Mouse (Mus musculus) hindbrain, embryonic 16.5 days (tissue): Measurements from ENCODE around the gene Micall2. TPM values are rescaled to one million over a fixed set of nuclear protein-coding genes. Genes with fewer than 3 reads are reported as not detected.

Experiments
- ATAC-seq: fragments of 200-750 bp; cut with Nextera tagmentation; 2 replicates; pipeline ENCODE4 v1.8.0; 2017; ENCODE audit warnings: moderate TSS enrichment, moderate library complexity
- H3K27ac ChIP-seq: fragments of 300-500 bp; sonication (generic); 2 replicates; pipeline ENCODE4 v1.5.1; 2014; ENCODE audit warnings: low read depth, mild to moderate bottlenecking, control low read depth, low read length, moderate library complexity
- H3K27me3 ChIP-seq: fragments of 300-500 bp; sonication (generic); replicated peaks from 2 replicates; pipeline ENCODE4 v1.6.1; 2014; ENCODE audit warnings: low read length; ENCODE audit not compliant: control insufficient read depth, insufficient read depth
- H3K36me3 ChIP-seq: fragments of 300-500 bp; sonication (generic); 2 replicates; pipeline ENCODE4 v1.6.1; 2014; ENCODE audit warnings: mild to moderate bottlenecking, low read length, moderate library complexity, mixed read lengths; ENCODE audit not compliant: control insufficient read depth, insufficient read depth
- H3K4me1 ChIP-seq: fragments of 300-500 bp; sonication (generic); 2 replicates; pipeline ENCODE4 v1.6.1; 2014; ENCODE audit warnings: low read depth, low read length; ENCODE audit not compliant: control insufficient read depth, insufficient read depth
- H3K4me2 ChIP-seq: fragments of 300-500 bp; sonication (generic); 2 replicates; pipeline ENCODE4 v1.6.1; 2014; ENCODE audit warnings: mild to moderate bottlenecking, low read length, control low read depth, moderate library complexity
- H3K4me3 ChIP-seq: fragments of 300-500 bp; sonication (generic); 2 replicates; pipeline ENCODE4 v1.5.1; 2014; ENCODE audit warnings: mild to moderate bottlenecking, low read length, control low read depth, moderate library complexity
- H3K9ac ChIP-seq: fragments of 300-500 bp; sonication (generic); 2 replicates; pipeline ENCODE4 v1.6.1; 2014; ENCODE audit warnings: low read depth, mild to moderate bottlenecking, control low read depth, low read length, moderate library complexity
- H3K9me3 ChIP-seq: fragments of 300-500 bp; sonication (generic); 2 replicates; pipeline ENCODE4 v1.6.1; 2014; ENCODE audit warnings: mild to moderate bottlenecking, low read length, moderate library complexity; ENCODE audit not compliant: control insufficient read depth
- WGBS: fragments of 180-500 bp; shearing (Covaris S2); extraction: QIAGEN DNeasy Blood & Tissue Kit; methylation state at CpG from one replicate; pipeline ENCODE4 v1.1.7; 2014; 5-methylcytosine and 5-hydroxymethylcytosine counted together
- polyA plus RNA-seq: library from polyadenylated mRNA; unstranded; fragments of >200 nt; fragmentation: Nextera tagmentation; extraction: Ambion mirVana; gene quantifications from 2 replicates; pipeline ENCODE4 v1.2.1, GENCODE M21; 2015

Gene Micall2
- polyA plus RNA-seq, 1 experiment from 2014 or later, result 12.3 TPM

DNA sequence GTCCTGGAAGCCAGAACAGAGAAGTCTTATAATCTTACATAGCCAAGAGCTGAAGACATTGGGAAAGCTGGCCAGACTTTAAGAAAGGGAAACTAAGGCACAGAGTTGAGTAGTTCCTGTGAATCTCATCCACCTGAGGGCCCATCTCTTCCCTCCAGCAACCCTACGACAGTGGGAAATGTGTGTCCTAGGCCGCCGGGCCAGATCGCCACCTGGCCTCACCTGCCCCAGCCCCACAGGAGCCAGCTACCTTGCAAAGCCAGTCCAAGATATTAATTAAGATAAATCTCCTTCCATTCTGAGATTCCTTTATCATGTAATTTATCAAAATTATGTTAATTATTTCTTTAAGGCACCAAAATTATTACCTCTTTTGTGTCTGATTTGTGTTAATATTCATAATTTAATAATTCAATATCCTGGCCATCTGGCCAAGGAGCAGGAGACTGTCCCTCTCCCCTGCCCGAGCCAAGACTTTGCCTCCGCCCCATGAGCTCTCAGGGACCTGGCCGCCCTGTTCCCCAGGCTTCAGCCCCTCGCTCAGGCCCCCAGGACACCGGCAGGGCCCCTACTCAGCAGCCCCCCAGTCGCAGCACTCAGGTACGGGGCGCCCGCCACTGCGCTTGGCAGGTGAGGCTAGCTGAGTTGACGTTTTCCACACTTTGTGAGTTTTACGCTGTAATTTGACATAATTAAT lies 41.7 kb downstream of the Micall2 start:
- no peaks in the 10 kb centered on the region for H3K27me3 ChIP-seq
- H3K36me3 ChIP-seq, result no peaks in the 10 kb centered on the region
- ATAC-seq, result peak; percentile 70
- no peak overlapping the region for H3K9ac ChIP-seq
- H3K4me1 ChIP-seq, result peaks cover 6% of the 10 kb centered on the region
- no peak overlapping the region for H3K27ac ChIP-seq
- 43% methylated on average over 16 of the region's 16 CpGs for WGBS
- H3K4me3 ChIP-seq, result no peak overlapping the region
- H3K9me3 ChIP-seq, result no peaks in the 10 kb centered on the region
- H3K4me2 ChIP-seq, result peak overlapping the region; percentile 34

DNA sequence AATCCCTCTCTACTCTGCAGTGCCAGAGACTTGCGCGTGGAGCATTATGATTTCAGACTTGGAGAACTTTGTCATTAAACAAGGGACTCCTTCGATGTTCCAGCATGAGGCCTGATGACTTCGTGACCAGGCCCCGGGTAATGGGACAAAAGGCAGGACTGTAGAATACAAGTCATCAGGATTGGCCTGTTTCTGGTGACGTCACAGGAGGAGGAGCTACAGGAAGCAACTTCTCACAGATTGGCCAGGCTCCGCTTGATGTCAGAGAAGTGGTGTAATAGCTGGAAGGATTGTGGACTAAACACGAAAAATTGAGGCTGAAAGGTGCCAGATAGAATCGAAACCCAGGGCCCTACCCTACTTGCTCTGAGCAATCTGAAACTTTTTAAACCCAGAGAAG lies 45.3 kb downstream of the Micall2 start:
- Histone ChIP-seq H3K4me1 (peaks cover 11% of the 10 kb centered on the region), H3K36me3 (no peaks in the 10 kb centered on the region), H3K27ac (no peak overlapping the region), H3K4me3 (no peak overlapping the region), H3K9ac (no peak overlapping the region), H3K27me3 (peaks cover 6% of the 10 kb centered on the region), H3K9me3 (no peaks in the 10 kb centered on the region), H3K4me2 (no peak overlapping the region)
- no peak for ATAC-seq
- WGBS, result 80% methylated on average over 9 of the region's 9 CpGs

DNA sequence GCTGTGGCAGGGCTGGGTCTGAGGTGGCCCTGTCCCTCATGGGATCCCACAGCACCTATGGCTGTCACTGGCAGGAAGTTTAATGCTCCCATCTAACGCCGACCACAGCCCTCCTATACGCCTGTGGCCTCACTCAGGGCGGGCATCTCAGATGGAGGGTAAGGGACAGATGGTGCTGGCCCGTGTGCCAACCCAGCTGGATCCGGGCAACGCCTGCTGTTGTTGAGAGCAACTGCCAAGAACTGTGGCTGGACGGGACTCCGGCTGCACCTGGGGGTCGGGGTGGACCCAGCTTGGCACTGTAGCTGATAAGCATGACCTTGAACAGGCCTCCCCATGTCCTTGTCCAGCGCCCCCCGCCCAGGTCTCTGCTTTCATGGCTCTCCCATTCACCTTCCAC lies 47.8 kb downstream of the Micall2 start:
- Histone ChIP-seq H3K27me3 (peaks cover 12% of the 10 kb centered on the region), H3K4me3 (no peak overlapping the region), H3K9ac (no peak overlapping the region), H3K4me1 (peaks cover 5% of the 10 kb centered on the region), H3K36me3 (no peaks in the 10 kb centered on the region), H3K9me3 (no peaks in the 10 kb centered on the region), H3K4me2 (no peak overlapping the region), H3K27ac (no peak overlapping the region)
- ATAC-seq, result peak; percentile 21
- WGBS, result 69% methylated on average over 12 of the region's 12 CpGs

DNA sequence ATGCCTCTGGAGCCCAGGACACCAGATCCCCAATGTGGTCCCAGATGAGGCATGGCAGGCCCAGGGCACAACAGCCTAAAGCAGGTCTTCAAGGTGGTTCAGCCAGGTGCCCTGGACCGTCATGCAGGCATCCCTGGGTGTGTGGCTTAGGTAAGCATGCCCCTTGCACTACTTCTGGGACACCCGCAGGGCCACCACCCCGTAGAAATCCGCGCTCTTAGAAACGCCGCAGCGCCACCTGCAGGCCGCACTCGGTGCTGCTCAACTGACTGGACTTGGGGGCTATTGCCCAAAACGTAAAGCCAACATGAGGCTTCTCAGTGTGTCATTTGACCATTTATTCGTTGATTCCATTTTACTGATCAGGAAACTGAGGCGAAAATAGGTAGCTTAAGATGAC lies 48.5 kb downstream of the Micall2 start:
- Histone ChIP-seq H3K27me3 (peaks cover 12% of the 10 kb centered on the region), H3K4me2 (no peak overlapping the region), H3K36me3 (no peaks in the 10 kb centered on the region), H3K4me1 (peaks cover 6% of the 10 kb centered on the region), H3K4me3 (no peak overlapping the region), H3K9ac (no peak overlapping the region), H3K27ac (no peak overlapping the region), H3K9me3 (no peaks in the 10 kb centered on the region)
- no peak for ATAC-seq
- WGBS, result 6% methylated on average over 13 of the region's 13 CpGs

DNA sequence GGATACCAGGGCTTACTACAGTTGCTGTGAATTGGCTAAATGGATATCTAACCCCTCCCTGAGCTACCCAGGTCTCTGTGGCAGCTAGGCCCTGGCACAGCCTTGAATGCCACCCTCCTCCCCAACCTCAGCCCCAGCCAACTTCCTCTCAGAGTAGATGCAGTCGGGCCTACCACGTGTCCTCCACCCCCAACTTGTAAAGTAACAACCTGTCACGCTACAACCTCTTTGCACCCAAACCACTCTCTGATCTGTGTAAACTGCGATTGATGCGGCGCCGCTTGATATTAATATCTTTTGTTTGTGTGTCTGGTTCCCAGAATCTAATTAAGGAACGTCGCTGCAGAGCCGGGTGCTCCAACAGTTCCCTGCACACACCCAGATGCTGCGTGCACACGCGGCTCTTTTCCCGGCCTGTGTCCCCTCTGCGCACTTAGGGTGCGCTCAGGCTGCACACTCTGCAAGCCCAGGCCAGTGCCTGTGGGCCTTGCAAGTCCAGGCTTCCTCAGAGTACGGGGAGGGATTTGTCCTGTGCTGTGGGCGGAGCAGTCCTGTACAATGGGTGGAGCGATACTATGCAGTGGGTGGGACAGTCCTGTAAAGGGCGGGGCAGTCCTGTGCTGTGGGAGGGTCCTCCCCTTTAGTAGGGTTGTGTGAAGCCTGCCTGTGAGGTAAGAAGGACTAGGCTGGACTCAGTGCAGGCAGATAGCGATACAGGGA lies 49.4 kb downstream of the Micall2 start:
- Histone ChIP-seq H3K4me1 (peaks cover 11% of the 10 kb centered on the region), H3K36me3 (no peaks in the 10 kb centered on the region), H3K4me3 (no peak overlapping the region), H3K9me3 (no peaks in the 10 kb centered on the region), H3K4me2 (no peak overlapping the region), H3K27me3 (peaks cover 12% of the 10 kb centered on the region), H3K27ac (no peak overlapping the region), H3K9ac (no peak overlapping the region)
- WGBS, result 25% methylated on average over 21 of the region's 21 CpGs
- peak; percentile 66 for ATAC-seq

DNA sequence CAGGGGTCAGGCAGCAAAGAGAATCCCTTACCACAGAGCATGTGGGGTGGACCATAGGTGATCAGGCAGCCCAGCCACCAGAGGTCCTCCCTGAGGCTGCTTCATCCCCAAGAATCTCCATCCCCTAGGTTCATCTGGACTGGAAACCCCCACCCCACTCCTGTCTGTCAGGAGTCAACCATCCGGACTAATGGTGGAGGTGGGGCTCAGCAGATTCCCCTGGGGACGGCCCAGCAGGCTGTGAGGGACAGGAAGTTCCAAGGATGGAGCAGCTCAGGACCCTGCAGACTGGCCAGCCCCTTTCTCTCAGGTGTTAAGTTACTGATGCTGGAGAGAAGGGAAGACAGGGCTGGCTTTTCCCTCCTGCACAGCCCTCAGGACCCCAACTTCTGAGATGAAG lies 52.9 kb downstream of the Micall2 start:
- Histone ChIP-seq H3K27ac (no peak overlapping the region), H3K4me2 (no peak overlapping the region), H3K9ac (no peak overlapping the region), H3K27me3 (peaks cover 17% of the 10 kb centered on the region), H3K36me3 (no peaks in the 10 kb centered on the region), H3K9me3 (no peaks in the 10 kb centered on the region; the same call in 1 of the 2 replicates), H3K4me3 (no peak overlapping the region), H3K4me1 (peaks cover 16% of the 10 kb centered on the region)
- WGBS, result 3% methylated on average over 2 of the region's 2 CpGs
- no peak for ATAC-seq

DNA sequence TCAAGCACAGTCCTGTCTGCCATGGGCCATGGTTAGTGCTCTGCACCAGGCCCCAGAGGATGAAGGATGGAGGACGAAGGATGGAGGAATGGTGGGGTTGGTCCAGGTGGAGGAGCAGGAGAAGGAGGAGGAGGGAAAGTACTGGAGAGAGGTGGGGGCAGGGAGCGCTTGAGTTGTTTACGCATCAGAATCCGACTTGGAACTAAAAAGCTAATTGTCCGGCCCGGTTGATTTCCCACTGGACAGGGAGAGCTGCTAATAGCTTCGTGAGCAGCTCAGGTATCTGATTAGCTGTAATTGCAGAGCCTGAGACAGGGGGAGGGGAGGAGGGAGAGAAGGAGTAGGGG lies 53.5 kb downstream of the Micall2 start:
- H3K4me1 ChIP-seq, result peaks cover 16% of the 10 kb centered on the region
- H3K9me3 ChIP-seq, result no peaks in the 10 kb centered on the region; the same call in 1 of the 2 replicates
- H3K36me3 ChIP-seq, result no peaks in the 10 kb centered on the region
- peak overlapping the region; percentile 29 for H3K4me2 ChIP-seq
- peak overlapping the region; percentile 36; the same call in 1 of the 2 replicates for H3K9ac ChIP-seq
- H3K27me3 ChIP-seq, result peaks cover 14% of the 10 kb centered on the region
- no peak overlapping the region for H3K4me3 ChIP-seq
- 5% methylated on average over 7 of the region's 7 CpGs for WGBS
- H3K27ac ChIP-seq, result peak overlapping the region; percentile 67
- peak; percentile 50 for ATAC-seq

DNA sequence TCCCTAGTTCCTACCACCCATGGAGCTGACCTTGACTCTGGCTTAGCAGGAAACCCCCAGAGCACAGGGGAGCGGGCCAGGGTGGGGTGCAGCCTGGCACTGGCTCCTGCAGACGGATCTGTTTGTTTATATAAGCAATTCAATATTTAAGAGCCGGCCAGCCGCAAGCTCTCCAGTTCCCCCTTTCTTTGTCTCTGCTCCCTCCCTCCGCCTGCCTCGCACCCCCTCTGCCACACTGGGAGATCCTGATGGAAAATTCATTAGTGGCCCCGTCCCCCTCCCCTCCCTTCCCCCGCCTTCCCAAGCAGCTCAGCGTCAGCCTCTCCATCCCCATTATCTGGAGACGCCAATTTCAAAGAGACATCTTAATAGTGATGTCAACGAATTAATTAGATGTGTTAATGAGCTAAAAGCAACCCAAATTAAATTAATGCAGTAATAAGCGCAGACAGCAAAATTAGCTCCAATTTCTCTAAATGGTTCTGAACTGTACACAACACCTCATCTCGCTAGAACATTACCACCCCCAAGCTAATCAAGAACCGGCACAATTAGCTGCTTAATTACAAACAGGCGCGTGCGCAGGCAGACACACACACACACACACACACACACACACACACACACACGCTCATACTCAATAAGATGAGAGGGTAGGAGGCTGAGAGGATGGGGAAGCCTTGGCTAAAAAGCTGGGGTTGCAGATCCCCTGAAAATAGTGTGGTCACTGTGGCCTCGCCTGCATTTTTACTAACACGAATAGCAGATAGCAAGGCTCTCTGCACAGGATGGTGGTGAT lies 54.1 kb downstream of the Micall2 start:
- Histone ChIP-seq H3K4me1 (peaks cover 14% of the 10 kb centered on the region), H3K9ac (peak overlapping the region; percentile 36; the same call in 1 of the 2 replicates), H3K27ac (peak overlapping the region; percentile 67), H3K36me3 (no peaks in the 10 kb centered on the region), H3K27me3 (peaks cover 11% of the 10 kb centered on the region; the same call in 1 of the 2 replicates), H3K4me2 (peak overlapping the region; percentile 29), H3K4me3 (no peak overlapping the region), H3K9me3 (no peaks in the 10 kb centered on the region; the same call in 1 of the 2 replicates)
- 2% methylated on average over 20 of the region's 20 CpGs for WGBS
- ATAC-seq, result peak; percentile 71

DNA sequence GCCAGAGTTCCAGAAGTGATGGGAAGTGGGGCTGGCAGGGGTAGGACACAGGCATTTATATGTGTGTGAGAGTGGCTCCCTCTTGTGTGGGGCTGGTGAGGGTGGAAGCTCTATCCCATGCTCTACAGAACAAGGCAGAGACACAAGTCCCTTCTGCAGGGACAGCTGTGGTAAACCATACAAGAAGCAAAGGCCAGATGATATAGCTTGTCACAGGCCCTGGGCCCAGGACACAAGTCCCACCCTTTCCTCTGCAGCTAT lies 60.5 kb downstream of the Micall2 start:
- no peak for ATAC-seq
- H3K9me3 ChIP-seq, result no peaks in the 10 kb centered on the region
- peaks cover 25% of the 10 kb centered on the region for H3K27me3 ChIP-seq

More for the DNA sequence above, 60.5 kb downstream of the Micall2 start:
- H3K9ac ChIP-seq, result no peak overlapping the region
- H3K4me3 ChIP-seq, result no peak overlapping the region
- no peak overlapping the region for H3K27ac ChIP-seq
- peaks cover 4% of the 10 kb centered on the region; the same call in 1 of the 2 replicates for H3K4me1 ChIP-seq
- no peak overlapping the region for H3K4me2 ChIP-seq
- H3K36me3 ChIP-seq, result no peaks in the 10 kb centered on the region
